Mouse (Mus musculus): ENCODE data around the gene Gm49340.
"Not testable (repeated sequence)": the region's sequence is repeated elsewhere in the genome, so short reads cannot be mapped to it uniquely, and the experiment has no call there.

GRCm38 (mm10) chr11:73318581-73318980 lies 11.0 kb upstream of the Gm49340 start:
- not testable (repeated sequence) for TF ChIP-seq CTCF (IDR thresholded peaks at IDR 0.05; ENCODE audit: control insufficient read depth, insufficient read depth, insufficient replicate concordance, low read depth, low read length); POLR2A (IDR thresholded peaks at IDR 0.05; ENCODE audit: control insufficient read depth, low read depth, low read length)
